Mouse (Mus musculus) G1E (cell line): ENCODE measurements around the gene Ccr4. TPM values are rescaled to one million over a fixed set of nuclear protein-coding genes. Genes with fewer than 3 reads are reported as not detected.

Source experiments
- ATAC-seq: 2 replicates; pipeline ENCODE4 v1.8.0; 2016; ENCODE audit warnings: mild to moderate bottlenecking; ENCODE audit not compliant: insufficient number of reproducible peaks, poor library complexity, low FRiP score, severe bottlenecking; ENCODE audit errors: extremely low read depth
- DNase-seq: peaks from one replicate; pipeline ENCODE4 v3.0.0; 2012; ENCODE audit warnings: low spot score
- H3K27me3 ChIP-seq: 2 replicates; pipeline ENCODE4 v1.6.1; 2012; ENCODE audit warnings: mild to moderate bottlenecking, low read length, inconsistent platforms; ENCODE audit not compliant: insufficient read depth
- H3K36me3 ChIP-seq: replicated peaks from 2 replicates; pipeline ENCODE3; 2012; ENCODE audit warnings: mild to moderate bottlenecking, inconsistent platforms
- H3K4me1 ChIP-seq: 2 replicates; pipeline ENCODE4 v1.6.1; 2012; ENCODE audit warnings: low read depth, low read length, inconsistent platforms, mixed read lengths; ENCODE audit not compliant: insufficient read depth
- H3K4me3 ChIP-seq: 2 replicates; pipeline ENCODE4 v1.5.1; 2012; ENCODE audit warnings: low read depth, mild to moderate bottlenecking, inconsistent platforms, low read length, moderate library complexity, mixed read lengths
- H3K9me3 ChIP-seq: replicated peaks from 2 replicates; pipeline ENCODE4 v1.6.1; 2012; ENCODE audit warnings: inconsistent platforms
- CTCF ChIP-seq: IDR thresholded peaks from 2 replicates; pipeline ENCODE4 v1.5.1; 2012; ENCODE audit warnings: low read depth, low read length, inconsistent platforms, mixed read lengths
- GATA1 ChIP-seq: IDR thresholded peaks from 2 replicates; pipeline ENCODE4 v1.6.1; 2012; ENCODE audit warnings: borderline replicate concordance, low read length, inconsistent platforms, mixed read lengths
- GATA2 ChIP-seq: IDR thresholded peaks from 2 replicates; pipeline ENCODE4 v1.6.1; 2012; ENCODE audit warnings: low read depth, low read length, inconsistent platforms, borderline replicate concordance
- POLR2AphosphoS5 ChIP-seq: IDR thresholded peaks from 2 replicates; pipeline ENCODE4 v1.6.1; 2012; ENCODE audit warnings: low read depth, low read length, inconsistent platforms; ENCODE audit not compliant: insufficient replicate concordance
- TAL1 ChIP-seq: conservative IDR thresholded peaks from 2 replicates; pipeline ENCODE4 v1.6.1; 2012; ENCODE audit warnings: low read depth, low read length, inconsistent platforms, mixed read lengths
- polyA plus RNA-seq: library from polyadenylated mRNA; stranded (reverse); fragments of >175 nt; gene quantifications from 2 replicates; pipeline ENCODE4 v1.2.3, GENCODE M21; 2012
- total RNA-seq, 2 experiments: library from RNA; stranded (forward) in 1 of 2; stranded (reverse) in 1 of 2; fragments of 200-1000 nt in 1 of 2; fragments of >200 nt in 1 of 2; fragmentation: Nextera tagmentation in 1 of 2; gene quantifications; 2 replicates each; pipeline ENCODE4 v1.2.3; 2014 to 2017

Gene Ccr4
- not detected in 2 replicates for total RNA-seq (2014; fragmentation: Nextera tagmentation)
- total RNA-seq (2017): not detected in 2 replicates
- not detected in 2 replicates for polyA plus RNA-seq

GRCm38 (mm10) chr9:114504816-114505215 is at the start of gene Ccr4:
Ccr4 (minus strand) TSS chr9:114504916.
- peaks cover 22% of the 10 kb centered on the region for H3K4me1 ChIP-seq
- TF ChIP-seq POLR2AphosphoS5: no peak
- TF ChIP-seq GATA1: no peak
- TF ChIP-seq CTCF: no peak
- TF ChIP-seq TAL1: no peak
- TF ChIP-seq GATA2: no peak
- no peaks in the 10 kb centered on the region for H3K36me3 ChIP-seq
- ATAC-seq (no peak), DNase-seq (no peak)
- H3K9me3 ChIP-seq: no peaks in the 10 kb centered on the region
- H3K4me3 ChIP-seq: no peak within 1 kb of the TSS
- peaks cover 10% of the 10 kb centered on the region for H3K27me3 ChIP-seq

- Histone ChIP-seq H3K27me3 (no peaks in the 10 kb centered on the region), H3K36me3 (no peaks in the 10 kb centered on the region), H3K4me1 (no peaks in the 10 kb centered on the region), H3K9me3 (no peaks in the 10 kb centered on the region), H3K4me3 (no peak overlapping the region)
- TF ChIP-seq TAL1: no peak
- no peak for TF ChIP-seq GATA2
- TF ChIP-seq CTCF: no peak
- TF ChIP-seq POLR2AphosphoS5: no peak
- TF ChIP-seq GATA1: no peak
- DNase-seq (no peak), ATAC-seq (no peak)
Measured at GRCm38 (mm10) chr9:114553828-114554227, 49.1 kb upstream of the Ccr4 start.

DNA sequence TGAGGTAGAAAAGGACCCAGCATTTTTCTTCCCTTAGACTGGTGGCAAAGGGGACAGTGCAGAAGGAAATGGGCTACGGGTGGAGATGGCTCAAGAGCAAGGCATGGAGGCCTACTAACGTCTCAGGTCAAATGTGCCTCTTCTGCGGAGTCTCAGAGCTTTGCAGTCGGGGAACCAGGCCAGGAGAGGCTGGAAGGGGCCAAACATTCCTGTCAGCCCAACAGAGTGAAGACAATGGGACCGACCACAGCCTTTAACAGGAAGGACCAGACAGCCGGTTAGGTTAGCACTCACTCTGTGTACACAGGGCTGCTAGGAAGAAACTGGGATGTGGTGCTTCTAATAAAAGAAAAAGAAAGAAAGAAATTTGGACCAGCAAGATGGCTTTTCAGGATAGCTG is 45.3 kb upstream of the Ccr4 start:
- H3K9me3 ChIP-seq: no peaks in the 10 kb centered on the region
- ATAC-seq: no peak
- H3K36me3 ChIP-seq: no peaks in the 10 kb centered on the region
- TF ChIP-seq POLR2AphosphoS5 (no peak), CTCF (no peak), TAL1 (no peak)
- no peak overlapping the region for H3K4me3 ChIP-seq
- DNase-seq: no peak
- H3K27me3 ChIP-seq: no peaks in the 10 kb centered on the region
- H3K4me1 ChIP-seq: no peaks in the 10 kb centered on the region

- Histone ChIP-seq H3K36me3 (no peaks in the 10 kb centered on the region), H3K27me3 (no peaks in the 10 kb centered on the region), H3K9me3 (no peaks in the 10 kb centered on the region), H3K4me1 (no peaks in the 10 kb centered on the region), H3K4me3 (no peak overlapping the region)
- no peak for DNase-seq
- TF ChIP-seq POLR2AphosphoS5: no peak
- TF ChIP-seq GATA1: no peak
- no peak for TF ChIP-seq GATA2
- no peak for TF ChIP-seq CTCF
- no peak for TF ChIP-seq TAL1
- ATAC-seq: no peak
Measured at GRCm38 (mm10) chr9:114549117-114549516, 44.4 kb upstream of the Ccr4 start.

DNA sequence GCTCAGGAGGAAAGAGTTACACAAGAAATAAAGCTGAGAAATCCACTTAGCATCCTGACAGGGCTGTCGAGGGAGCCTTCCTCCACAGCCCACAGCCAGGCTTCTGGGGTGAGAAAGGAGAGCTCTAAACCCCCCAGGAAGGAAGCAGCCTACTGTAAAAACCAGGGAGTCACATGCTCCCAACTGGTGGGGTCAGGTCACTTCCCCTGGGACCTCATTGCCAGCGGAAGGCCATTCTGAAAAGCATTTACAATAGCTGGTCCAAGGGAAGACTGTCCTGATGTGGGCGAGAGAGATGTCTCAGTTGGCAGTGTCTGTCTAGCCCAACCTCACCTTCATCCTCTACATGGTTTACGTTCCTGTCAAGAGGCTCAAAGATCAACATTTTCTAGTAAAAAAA is 43.8 kb upstream of the Ccr4 start:
- Histone ChIP-seq H3K36me3 (no peaks in the 10 kb centered on the region), H3K9me3 (no peaks in the 10 kb centered on the region), H3K4me1 (no peaks in the 10 kb centered on the region), H3K4me3 (no peak overlapping the region), H3K27me3 (no peaks in the 10 kb centered on the region)
- TF ChIP-seq GATA1 (no peak), CTCF (no peak), GATA2 (no peak), POLR2AphosphoS5 (no peak), TAL1 (no peak)
- no peak for ATAC-seq
- DNase-seq: no peak

GRCm38 (mm10) chr9:114547643-114548077 is 42.9 kb upstream of the Ccr4 start:
- Histone ChIP-seq H3K9me3 (no peaks in the 10 kb centered on the region), H3K27me3 (no peaks in the 10 kb centered on the region), H3K4me3 (no peak overlapping the region), H3K4me1 (no peaks in the 10 kb centered on the region), H3K36me3 (no peaks in the 10 kb centered on the region)
- ATAC-seq (no peak), DNase-seq (no peak)
- TF ChIP-seq POLR2AphosphoS5 (no peak), CTCF (no peak), TAL1 (no peak), GATA1 (no peak), GATA2 (no peak)

DNA sequence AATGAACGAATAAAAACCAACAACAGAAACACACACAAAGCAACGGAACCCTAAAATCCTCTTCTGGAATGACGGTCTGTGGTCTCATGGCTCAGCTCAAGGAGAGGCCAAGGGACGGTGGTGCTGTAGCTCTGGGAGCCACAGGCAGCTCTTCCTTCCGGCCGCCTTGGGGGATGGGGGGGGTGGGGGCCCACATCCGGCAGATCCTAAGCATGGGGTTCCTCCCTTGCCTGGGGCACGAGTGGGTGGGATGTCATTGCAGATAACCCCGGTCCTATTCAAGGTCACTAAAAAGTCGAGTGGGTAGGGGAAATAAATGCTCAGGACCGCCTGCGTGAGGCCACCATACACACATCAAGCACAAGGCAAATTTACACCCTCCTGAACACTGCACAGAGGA is 42.0 kb upstream of the Ccr4 start:
- DNase-seq: no peak
- Histone ChIP-seq H3K9me3 (no peaks in the 10 kb centered on the region), H3K36me3 (no peaks in the 10 kb centered on the region), H3K27me3 (no peaks in the 10 kb centered on the region), H3K4me1 (no peaks in the 10 kb centered on the region), H3K4me3 (no peak overlapping the region)
- no peak for ATAC-seq
- no peak for TF ChIP-seq POLR2AphosphoS5
- no peak for TF ChIP-seq CTCF
